Mouse (Mus musculus) midbrain, embryonic 10.5 days (tissue): ENCODE data around the gene Calhm2. TPM values are rescaled to one million over a fixed set of nuclear protein-coding genes. Genes with fewer than 3 reads are reported as not detected.

ENCODE experiments used
- polyA plus RNA-seq: library from polyadenylated mRNA; unstranded; fragments of >200 nt; fragmentation: Nextera tagmentation; extraction: Ambion mirVana; gene quantifications from 2 replicates; pipeline ENCODE4 v1.2.1, GENCODE M21; 2016

The Calhm2 gene
- polyA plus RNA-seq, 1 experiment from 2014 or later: 1.8 TPM

Other genes starting within 250 kb of the Calhm2 start
- 51.0 and 98.3 TPM in 2 replicates for gene Ina, start 123.6 kb downstream of the Calhm2 start, polyA plus RNA-seq
- 64.1 and 77.4 TPM in 2 replicates for gene Nt5c2, start 123.1 kb downstream of the Calhm2 start, polyA plus RNA-seq
- 30.2 and 33.8 TPM in 2 replicates for gene Pcgf6, start 87.4 kb downstream of the Calhm2 start, polyA plus RNA-seq
- 6.8 and 7.1 TPM in 2 replicates for gene Taf5, start 70.5 kb downstream of the Calhm2 start, polyA plus RNA-seq
- 1,039 and 1,106 TPM in 2 replicates for gene Usmg5, start 47.6 kb downstream of the Calhm2 start, polyA plus RNA-seq
- gene Pdcd11, start 47.5 kb downstream of the Calhm2 start, polyA plus RNA-seq: 12.4 and 12.5 TPM in 2 replicates
- gene Calhm1, start 6.0 kb upstream of the Calhm2 start, polyA plus RNA-seq: not detected in 2 replicates
- not detected in 2 replicates for gene Calhm3, start 19.5 kb upstream of the Calhm2 start, polyA plus RNA-seq
- 4.4 and 5.0 TPM in 2 replicates for gene Neurl1a, start 40.5 kb upstream of the Calhm2 start, polyA plus RNA-seq